Mouse (Mus musculus): ENCODE results near the gene Selenok. TPM values are rescaled to one million over a fixed set of nuclear protein-coding genes. Genes with fewer than 3 reads are reported as not detected.

Gene Selenok
- polyA plus RNA-seq, 1 experiment from 2014 or later, result 242 TPM

DNA sequence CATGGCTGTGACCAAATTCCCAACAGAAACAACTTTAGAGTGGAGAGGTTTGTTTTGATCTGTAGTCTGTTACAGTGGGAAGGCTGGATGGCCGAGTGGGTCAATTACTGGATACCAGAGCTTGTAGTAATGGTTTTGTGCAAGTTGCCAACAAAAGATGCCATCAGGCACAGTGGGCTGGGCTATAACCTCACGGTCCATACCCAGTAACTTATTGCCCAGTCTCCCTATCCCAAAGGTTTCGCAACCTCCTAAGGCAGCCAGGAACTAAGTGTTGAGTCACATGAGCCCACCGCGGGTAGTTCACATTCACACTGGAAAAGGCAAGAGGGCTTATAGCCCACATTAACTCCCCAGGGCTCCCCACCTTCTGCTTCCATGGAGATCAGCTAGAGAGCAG lies 48.6 kb downstream of the Selenok start:
- DNase-seq (ENCODE audit: low spot score) (no peak), ATAC-seq (replicated peaks; ENCODE audit: insufficient number of reproducible peaks, low FRiP score, low TSS enrichment, low read depth) (no peak)
- Histone ChIP-seq H3K4me2 (ENCODE audit: low read depth, low read length) (no peak overlapping the region), H3K9ac (replicated peaks; ENCODE audit: low read length) (no peak overlapping the region), H3K27me3 (ENCODE audit: control insufficient read depth, insufficient read depth, low read length) (no peaks in the 10 kb centered on the region), H3K9me3 (replicated peaks; ENCODE audit: control insufficient read depth, low read length) (no peaks in the 10 kb centered on the region), H3K4me1 (ENCODE audit: control insufficient read depth, insufficient read depth, low read length) (no peaks in the 10 kb centered on the region), H3K27ac (replicated peaks; ENCODE audit: low read depth, low read length) (no peak overlapping the region), H3K4me3 (ENCODE audit: low read depth, low read length) (no peak overlapping the region), H3K36me3 (replicated peaks; ENCODE audit: control insufficient read depth, insufficient read depth, low read depth, low read length) (no peaks in the 10 kb centered on the region)
- WGBS, result 91% methylated on average over 5 of the region's 5 CpGs

DNA sequence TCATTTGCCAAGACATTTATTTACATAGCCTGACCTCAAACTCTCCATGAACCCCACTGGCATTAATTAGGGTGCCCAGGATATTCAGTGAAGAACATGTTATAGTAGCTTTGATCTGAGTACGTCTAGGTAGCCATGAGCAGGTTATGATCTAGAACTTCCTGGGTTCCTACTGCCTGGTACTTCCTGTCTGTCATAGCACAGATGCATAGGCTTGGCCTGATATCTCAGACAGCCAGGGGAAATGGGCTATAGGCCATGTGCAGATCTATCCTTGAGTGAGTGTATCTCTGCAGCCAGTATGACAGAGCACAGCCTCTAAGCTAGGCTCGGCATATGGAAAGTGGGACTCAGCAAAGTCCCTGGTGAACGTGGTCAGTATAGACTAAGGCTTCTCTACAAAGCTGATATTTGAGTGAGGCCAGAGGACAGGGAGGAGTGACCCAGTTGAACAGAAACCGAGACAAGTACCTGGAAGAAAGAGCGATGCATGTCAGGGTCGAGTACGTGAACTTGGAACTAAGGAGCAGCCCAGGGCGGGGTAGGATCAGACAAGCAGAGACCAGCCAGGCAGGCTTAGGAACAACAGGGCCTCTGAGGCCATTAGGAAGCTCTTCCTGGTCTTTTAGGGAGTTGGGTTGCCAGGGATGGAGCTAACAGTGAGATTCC lies 49.8 kb downstream of the Selenok start:
- no peak overlapping the region for H3K4me2 ChIP-seq (ENCODE audit: low read depth, low read length)
- H3K9ac ChIP-seq (replicated peaks; ENCODE audit: low read length), result no peak overlapping the region
- no peaks in the 10 kb centered on the region for H3K36me3 ChIP-seq (replicated peaks; ENCODE audit: control insufficient read depth, insufficient read depth, low read depth, low read length)
- no peaks in the 10 kb centered on the region for H3K27me3 ChIP-seq (ENCODE audit: control insufficient read depth, insufficient read depth, low read length)
- WGBS, result 88% methylated on average over 8 of the region's 8 CpGs
- no peaks in the 10 kb centered on the region for H3K9me3 ChIP-seq (replicated peaks; ENCODE audit: control insufficient read depth, low read length)
- no peak overlapping the region for H3K4me3 ChIP-seq (ENCODE audit: low read depth, low read length)
- H3K27ac ChIP-seq (replicated peaks; ENCODE audit: low read depth, low read length), result no peak overlapping the region
- H3K4me1 ChIP-seq (ENCODE audit: control insufficient read depth, insufficient read depth, low read length), result no peaks in the 10 kb centered on the region
- ATAC-seq (replicated peaks; ENCODE audit: insufficient number of reproducible peaks, low FRiP score, low TSS enrichment, low read depth) (no peak), DNase-seq (ENCODE audit: low spot score) (no peak)

DNA sequence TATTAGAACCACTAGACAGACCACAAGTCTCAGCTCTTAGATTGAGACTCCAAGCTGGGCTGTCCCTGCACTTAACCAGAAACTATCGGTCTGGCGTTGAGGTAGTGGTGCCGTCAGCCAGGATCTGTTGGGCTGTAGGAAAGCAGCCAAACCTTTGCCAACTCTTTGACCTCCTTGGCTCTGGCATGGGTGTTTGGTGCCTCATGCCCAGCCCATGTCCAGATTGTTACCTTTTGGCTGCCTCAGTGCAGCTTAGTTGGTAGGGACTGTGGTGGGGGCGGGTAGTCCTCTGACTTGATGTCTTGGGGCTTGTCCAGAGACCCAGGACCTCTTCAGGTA lies 50.3 kb downstream of the Selenok start:
- no peak overlapping the region for H3K9ac ChIP-seq (replicated peaks; ENCODE audit: low read length)
- no peaks in the 10 kb centered on the region for H3K27me3 ChIP-seq (ENCODE audit: control insufficient read depth, insufficient read depth, low read length)
- ATAC-seq (replicated peaks; ENCODE audit: insufficient number of reproducible peaks, low FRiP score, low TSS enrichment, low read depth), result no peak
- 93% methylated on average over 4 of the region's 4 CpGs for WGBS
- H3K9me3 ChIP-seq (replicated peaks; ENCODE audit: control insufficient read depth, low read length), result no peaks in the 10 kb centered on the region
- H3K4me3 ChIP-seq (ENCODE audit: low read depth, low read length), result no peak overlapping the region
- no peaks in the 10 kb centered on the region for H3K36me3 ChIP-seq (replicated peaks; ENCODE audit: control insufficient read depth, insufficient read depth, low read depth, low read length)
- H3K27ac ChIP-seq (replicated peaks; ENCODE audit: low read depth, low read length), result no peak overlapping the region
- no peak for DNase-seq (ENCODE audit: low spot score)
- H3K4me2 ChIP-seq (ENCODE audit: low read depth, low read length), result no peak overlapping the region
- no peaks in the 10 kb centered on the region for H3K4me1 ChIP-seq (ENCODE audit: control insufficient read depth, insufficient read depth, low read length)

DNA sequence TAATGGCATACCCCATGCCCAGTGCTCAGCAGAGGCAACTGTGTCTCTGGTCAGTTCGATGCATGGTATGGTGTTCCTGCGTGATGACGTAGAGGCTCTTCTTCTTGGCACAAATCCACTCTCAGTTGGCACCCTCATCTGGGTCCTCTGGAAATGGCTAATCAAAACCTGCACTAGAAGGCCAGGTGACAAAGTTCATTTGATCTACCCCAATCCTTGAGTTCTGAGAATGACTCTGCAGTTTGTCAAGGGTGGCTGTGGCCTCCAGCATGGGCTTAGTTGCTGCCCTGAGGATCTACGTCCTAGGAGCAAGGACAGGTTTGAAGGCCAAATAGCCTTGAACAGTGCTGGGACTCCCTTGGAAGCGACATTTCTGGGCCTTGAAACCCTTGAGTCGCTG lies 50.7 kb downstream of the Selenok start:
- H3K27me3 ChIP-seq (ENCODE audit: control insufficient read depth, insufficient read depth, low read length), result no peaks in the 10 kb centered on the region
- no peaks in the 10 kb centered on the region for H3K36me3 ChIP-seq (replicated peaks; ENCODE audit: control insufficient read depth, insufficient read depth, low read depth, low read length)
- WGBS, result 88% methylated on average over 6 of the region's 6 CpGs
- H3K4me1 ChIP-seq (ENCODE audit: control insufficient read depth, insufficient read depth, low read length), result no peaks in the 10 kb centered on the region
- no peak overlapping the region for H3K9ac ChIP-seq (replicated peaks; ENCODE audit: low read length)
- no peak overlapping the region for H3K4me2 ChIP-seq (ENCODE audit: low read depth, low read length)
- ATAC-seq (replicated peaks; ENCODE audit: insufficient number of reproducible peaks, low FRiP score, low TSS enrichment, low read depth), result no peak
- no peaks in the 10 kb centered on the region for H3K9me3 ChIP-seq (replicated peaks; ENCODE audit: control insufficient read depth, low read length)
- H3K27ac ChIP-seq (replicated peaks; ENCODE audit: low read depth, low read length), result no peak overlapping the region
- H3K4me3 ChIP-seq (ENCODE audit: low read depth, low read length), result no peak overlapping the region
- DNase-seq (ENCODE audit: low spot score), result no peak

DNA sequence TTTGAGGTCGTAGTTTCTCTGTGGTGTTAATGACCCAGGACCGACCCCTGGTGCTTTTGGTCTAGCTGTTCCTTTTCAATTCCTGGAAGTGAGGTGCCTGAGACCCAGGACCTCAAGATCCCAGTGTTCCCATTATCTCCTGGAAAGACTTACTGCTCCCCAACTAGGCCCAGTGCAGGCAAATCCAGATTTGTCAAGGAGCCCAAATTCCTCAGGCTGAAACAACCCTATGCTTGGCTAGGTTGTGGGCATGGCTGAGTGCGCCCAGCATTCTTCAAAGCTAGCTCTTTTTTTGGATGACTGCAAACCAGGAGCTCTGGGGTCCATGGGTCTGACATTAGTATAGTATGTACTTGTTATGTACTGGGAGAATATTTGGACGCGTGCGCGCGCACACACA lies 51.3 kb downstream of the Selenok start:
- Histone ChIP-seq H3K4me3 (ENCODE audit: low read depth, low read length) (no peak overlapping the region), H3K36me3 (replicated peaks; ENCODE audit: control insufficient read depth, insufficient read depth, low read depth, low read length) (no peaks in the 10 kb centered on the region), H3K4me1 (ENCODE audit: control insufficient read depth, insufficient read depth, low read length) (no peaks in the 10 kb centered on the region), H3K4me2 (ENCODE audit: low read depth, low read length) (no peak overlapping the region), H3K9me3 (replicated peaks; ENCODE audit: control insufficient read depth, low read length) (no peaks in the 10 kb centered on the region), H3K9ac (replicated peaks; ENCODE audit: low read length) (no peak overlapping the region), H3K27me3 (ENCODE audit: control insufficient read depth, insufficient read depth, low read length) (no peaks in the 10 kb centered on the region), H3K27ac (replicated peaks; ENCODE audit: low read depth, low read length) (no peak overlapping the region)
- DNase-seq (ENCODE audit: low spot score), result no peak
- 88% methylated on average over 8 of the region's 8 CpGs for WGBS
- no peak for ATAC-seq (replicated peaks; ENCODE audit: insufficient number of reproducible peaks, low FRiP score, low TSS enrichment, low read depth)

DNA sequence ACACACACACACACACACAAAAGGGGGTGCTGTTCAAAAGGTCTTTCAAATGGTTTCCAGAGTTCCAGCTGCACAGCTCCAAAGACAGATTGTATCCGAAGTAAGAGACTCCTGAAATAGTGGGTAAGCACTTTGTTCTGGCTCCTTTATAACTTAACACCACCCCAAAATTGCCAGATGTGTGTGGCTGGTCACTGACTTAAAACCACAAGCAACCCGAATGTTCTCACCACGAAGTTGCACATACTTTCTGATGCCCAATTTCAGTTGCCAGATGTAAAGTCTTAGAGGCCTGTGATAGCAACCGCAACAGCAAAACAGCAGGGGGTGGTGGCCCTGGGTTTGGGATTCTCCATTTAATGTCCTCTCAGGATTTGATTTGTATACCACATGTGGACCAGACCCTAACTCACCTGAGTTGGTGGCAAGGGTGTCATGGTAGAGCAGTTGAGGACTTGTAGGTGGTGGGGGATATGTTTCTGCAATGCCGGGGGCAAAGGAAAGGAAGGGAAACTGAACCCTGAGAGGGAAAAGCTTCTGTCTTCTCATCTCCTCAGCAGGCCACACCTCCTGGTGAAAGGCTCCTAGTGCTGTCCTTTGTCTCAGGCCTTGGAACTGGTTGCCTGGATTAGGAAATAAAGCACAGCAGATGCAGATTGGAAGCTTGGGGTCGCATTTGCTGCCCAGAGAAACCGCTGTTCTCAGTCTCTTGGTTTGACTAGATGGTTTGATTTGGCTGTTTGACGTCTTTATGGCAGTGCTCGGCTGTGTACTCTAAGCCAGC lies 51.9 kb downstream of the Selenok start:
- Histone ChIP-seq H3K27me3 (ENCODE audit: control insufficient read depth, insufficient read depth, low read length) (no peaks in the 10 kb centered on the region), H3K4me1 (ENCODE audit: control insufficient read depth, insufficient read depth, low read length) (no peaks in the 10 kb centered on the region), H3K27ac (replicated peaks; ENCODE audit: low read depth, low read length) (no peak overlapping the region), H3K9me3 (replicated peaks; ENCODE audit: control insufficient read depth, low read length) (no peaks in the 10 kb centered on the region), H3K36me3 (replicated peaks; ENCODE audit: control insufficient read depth, insufficient read depth, low read depth, low read length) (no peaks in the 10 kb centered on the region), H3K9ac (replicated peaks; ENCODE audit: low read length) (no peak overlapping the region), H3K4me3 (ENCODE audit: low read depth, low read length) (no peak overlapping the region), H3K4me2 (ENCODE audit: low read depth, low read length) (no peak overlapping the region)
- ATAC-seq (replicated peaks; ENCODE audit: insufficient number of reproducible peaks, low FRiP score, low TSS enrichment, low read depth) (no peak), DNase-seq (ENCODE audit: low spot score) (no peak)
- WGBS, result 52% methylated on average over 9 of the region's 9 CpGs

DNA sequence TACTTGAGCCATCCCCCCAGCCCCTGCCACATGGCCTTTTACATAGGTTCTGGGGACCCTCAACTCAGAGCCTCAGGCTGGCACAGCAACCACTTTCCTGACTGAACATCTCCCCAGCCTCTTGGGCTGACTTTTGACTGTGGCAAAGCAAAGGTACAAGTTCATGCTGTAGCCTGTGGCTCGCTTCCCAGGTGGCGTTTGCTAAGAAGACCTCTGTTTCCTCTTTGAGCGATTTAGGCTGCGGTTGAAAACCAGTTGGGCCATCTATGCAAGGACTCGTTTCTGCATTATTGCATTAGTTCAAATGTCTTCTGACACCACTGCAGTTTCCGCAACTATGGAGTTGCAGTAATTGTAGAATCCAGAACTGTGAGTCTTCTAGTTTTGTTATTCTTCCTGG lies 54.4 kb downstream of the Selenok start:
- Histone ChIP-seq H3K27ac (replicated peaks; ENCODE audit: low read depth, low read length) (no peak overlapping the region), H3K4me3 (ENCODE audit: low read depth, low read length) (no peak overlapping the region), H3K4me1 (ENCODE audit: control insufficient read depth, insufficient read depth, low read length) (no peaks in the 10 kb centered on the region), H3K27me3 (ENCODE audit: control insufficient read depth, insufficient read depth, low read length) (no peaks in the 10 kb centered on the region), H3K36me3 (replicated peaks; ENCODE audit: control insufficient read depth, insufficient read depth, low read depth, low read length) (no peaks in the 10 kb centered on the region), H3K9me3 (replicated peaks; ENCODE audit: control insufficient read depth, low read length) (no peaks in the 10 kb centered on the region), H3K4me2 (ENCODE audit: low read depth, low read length) (no peak overlapping the region), H3K9ac (replicated peaks; ENCODE audit: low read length) (no peak overlapping the region)
- 90% methylated on average over 6 of the region's 6 CpGs for WGBS
- no peak for DNase-seq (ENCODE audit: low spot score)
- no peak for ATAC-seq (replicated peaks; ENCODE audit: insufficient number of reproducible peaks, low FRiP score, low TSS enrichment, low read depth)

DNA sequence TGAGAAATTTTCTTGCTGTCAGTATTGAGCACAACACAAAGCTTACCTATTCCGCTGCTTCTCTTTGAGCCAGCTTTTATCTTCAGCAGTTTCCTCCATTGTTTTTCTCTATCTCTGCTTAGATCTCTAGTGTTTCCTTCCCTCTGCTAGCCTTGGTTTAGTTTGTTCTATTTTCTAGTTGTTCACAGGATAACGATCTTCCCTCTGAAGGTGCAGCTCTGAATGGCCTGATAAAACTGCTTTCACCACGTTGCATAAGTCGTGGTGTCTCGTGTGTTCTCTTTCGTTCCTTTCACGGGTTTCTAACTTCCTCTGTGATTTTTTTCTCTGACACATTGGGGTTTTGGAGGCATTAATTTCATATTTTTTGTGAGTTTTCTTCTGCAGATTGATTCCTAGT lies 56.3 kb downstream of the Selenok start:
- ATAC-seq (replicated peaks; ENCODE audit: insufficient number of reproducible peaks, low FRiP score, low TSS enrichment, low read depth), result no peak
- H3K4me3 ChIP-seq (ENCODE audit: low read depth, low read length), result no peak overlapping the region

More for the DNA sequence above, 56.3 kb downstream of the Selenok start:
- Histone ChIP-seq H3K4me1 (ENCODE audit: control insufficient read depth, insufficient read depth, low read length) (no peaks in the 10 kb centered on the region), H3K36me3 (replicated peaks; ENCODE audit: control insufficient read depth, insufficient read depth, low read depth, low read length) (no peaks in the 10 kb centered on the region), H3K9ac (replicated peaks; ENCODE audit: low read length) (no peak overlapping the region), H3K27ac (replicated peaks; ENCODE audit: low read depth, low read length) (no peak overlapping the region), H3K4me2 (ENCODE audit: low read depth, low read length) (no peak overlapping the region), H3K9me3 (replicated peaks; ENCODE audit: control insufficient read depth, low read length) (no peaks in the 10 kb centered on the region), H3K27me3 (ENCODE audit: control insufficient read depth, insufficient read depth, low read length) (no peaks in the 10 kb centered on the region)
- 76% methylated on average over 7 of the region's 7 CpGs for WGBS
- DNase-seq (ENCODE audit: low spot score), result no peak

Measured in embryonic facial prominence, embryonic 11.5 days (tissue).